Mouse (Mus musculus) cortical plate, adult 2 months (tissue): ENCODE results near the gene Oas1d.

Source experiments
- CTCF ChIP-seq: fragments of 200-500 bp; IDR thresholded peaks from 2 replicates; pipeline ENCODE4 v1.5.1; 2011; ENCODE audit warnings: mild to moderate bottlenecking, control low read depth, low read length; ENCODE audit not compliant: insufficient read depth; ENCODE audit errors: extremely low read depth
- POLR2A ChIP-seq: fragments of 200-500 bp; IDR thresholded peaks from 2 replicates; pipeline ENCODE4 v1.6.1; 2011; ENCODE audit warnings: mild to moderate bottlenecking, low read length, control low read depth; ENCODE audit not compliant: insufficient read depth; ENCODE audit errors: extremely low read depth

DNA sequence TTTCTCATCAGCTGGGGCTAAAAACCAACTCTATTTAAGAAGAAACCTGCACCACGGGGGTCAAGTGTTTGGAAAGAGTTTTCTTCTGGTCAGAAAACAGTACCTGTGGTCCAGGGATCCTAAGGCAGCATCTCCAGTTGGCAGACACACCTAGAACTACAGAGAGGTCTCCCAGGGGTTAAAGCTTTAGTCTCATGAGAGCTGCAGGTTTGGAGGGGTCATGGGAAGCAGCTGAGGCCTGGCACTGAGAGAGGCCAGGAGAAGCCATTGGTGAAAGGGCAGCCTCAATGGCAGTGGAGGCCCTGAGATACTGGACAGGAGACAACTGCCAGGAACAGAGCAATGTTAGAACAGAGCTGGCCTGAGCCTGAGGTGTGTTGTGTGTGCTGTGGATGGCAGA is 13.7 kb upstream of the Oas1d start:
- TF ChIP-seq POLR2A, result no peak
- TF ChIP-seq CTCF, result no peak
